Comparison of ENCODE assay signal across 8 mouse cellular contexts in the genomic region with DNA sequence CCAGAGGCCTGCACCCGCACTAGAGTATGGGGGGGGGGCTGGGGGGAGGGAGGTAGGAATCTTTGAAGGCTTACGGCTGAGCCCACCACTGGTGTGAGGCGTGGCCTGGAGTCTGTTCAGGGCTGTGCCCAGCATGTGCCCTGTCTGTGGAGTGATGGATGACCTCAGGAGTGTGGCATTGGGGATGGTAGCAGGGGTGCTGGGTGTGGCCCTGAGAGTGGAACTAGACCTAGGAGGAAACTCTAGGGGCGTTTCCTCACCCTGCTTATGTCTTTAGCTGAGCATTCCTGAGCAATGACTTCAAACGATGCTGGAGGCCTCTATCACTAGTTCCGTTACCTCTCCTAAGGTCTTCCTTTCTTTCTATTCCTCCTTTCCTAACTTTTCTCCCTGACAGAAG. TPM values are rescaled to one million over a fixed set of nuclear protein-coding genes. Genes with fewer than 3 reads are reported as not detected.
A peak's percentile ranks its signal among the peaks of the same experiment; 100 is the strongest.
DNase-seq lines count a peak whose midpoint lies in the region; ATAC-seq and TF ChIP-seq lines count a peak whose summit lies in the region.

No protein-coding gene starts in this region.

- no peaks in the 10 kb centered on the region for H3K4me1 ChIP-seq in kidney, adult 2 months (ENCODE audit: control insufficient read depth, insufficient read depth, low read length)
- H3K4me1 ChIP-seq in forebrain, embryonic 11.5 days (replicated peaks; ENCODE audit: control insufficient read depth, insufficient read depth, low read length), result peaks cover 4% of the 10 kb centered on the region; the same call in 1 of the 2 replicates
- H3K4me1 ChIP-seq in hindbrain, embryonic 16.5 days (ENCODE audit: control insufficient read depth, insufficient read depth, low read depth, low read length), result peaks cover 16% of the 10 kb centered on the region
- peaks cover 21% of the 10 kb centered on the region for H3K4me1 ChIP-seq in lung, postnatal 0 days (ENCODE audit: insufficient read depth, low read depth, low read length)

- no peaks in the 10 kb centered on the region for H3K27me3 ChIP-seq in kidney, adult 2 months (replicated peaks; ENCODE audit: control insufficient read depth, insufficient read depth, low read length)
- H3K27me3 ChIP-seq in forebrain, embryonic 11.5 days (ENCODE audit: control insufficient read depth, insufficient read depth, low read length), result no peaks in the 10 kb centered on the region
- H3K27me3 ChIP-seq in hindbrain, embryonic 16.5 days (replicated peaks; ENCODE audit: control insufficient read depth, insufficient read depth, low read length), result no peaks in the 10 kb centered on the region
- no peaks in the 10 kb centered on the region for H3K27me3 ChIP-seq in lung, postnatal 0 days (replicated peaks; ENCODE audit: insufficient read depth, low read length)

- no peak overlapping the region for H3K27ac ChIP-seq in kidney, adult 2 months (ENCODE audit: insufficient read depth, low read depth, low read length)
- no peak overlapping the region for H3K27ac ChIP-seq in forebrain, embryonic 11.5 days (ENCODE audit: low read depth, low read length)
- H3K27ac ChIP-seq in hindbrain, embryonic 16.5 days (ENCODE audit: low read depth, low read length), result no peak overlapping the region
- H3K27ac ChIP-seq in lung, postnatal 0 days (ENCODE audit: low read length), result peak overlapping the region; percentile 97

- peak overlapping the region; percentile 67 for H3K4me2 ChIP-seq in forebrain, embryonic 11.5 days (ENCODE audit: low read depth, low read length, severe bottlenecking)
- peak overlapping the region; percentile 75 for H3K4me2 ChIP-seq in hindbrain, embryonic 16.5 days (ENCODE audit: low read length)
- peak overlapping the region; percentile 64 for H3K4me2 ChIP-seq in lung, postnatal 0 days (replicated peaks; ENCODE audit: low read depth, low read length)

- no peaks in the 10 kb centered on the region for H3K9me3 ChIP-seq in forebrain, embryonic 11.5 days (ENCODE audit: control insufficient read depth, low read length)
- H3K9me3 ChIP-seq in hindbrain, embryonic 16.5 days (ENCODE audit: control insufficient read depth, low read length), result no peaks in the 10 kb centered on the region
- no peaks in the 10 kb centered on the region for H3K9me3 ChIP-seq in lung, postnatal 0 days (ENCODE audit: low read length)

- no peak for TF ChIP-seq POLR2A in kidney, adult 2 months (IDR thresholded peaks at IDR 0.05; ENCODE audit: low read depth, low read length)

- DNase-seq in kidney, adult 2 months, result peak; percentile 29
- no peak for DNase-seq in kidney, adult 9 months
- DNase-seq in forebrain, embryonic 11.5 days (ENCODE audit: low spot score), result peak; percentile 57
- DNase-seq in lung, postnatal 0 days (ENCODE audit: low spot score), result peak; percentile 90
- no peak for DNase-seq in testis, postnatal 10 days (ENCODE audit: low spot score)
- DNase-seq in layer of hippocampus, postnatal 14 days (ENCODE audit: low spot score in 2 of 2), result no peak

- WGBS in kidney, adult 2 months, result 40% methylated on average over 6 of the region's 6 CpGs
- WGBS in forebrain, embryonic 11.5 days, result 61% methylated on average over 6 of the region's 6 CpGs
- WGBS in hindbrain, embryonic 16.5 days, result 34% methylated on average over 6 of the region's 6 CpGs
- WGBS in lung, postnatal 0 days, result 22% methylated on average over 5 of the region's 6 CpGs

- TF ChIP-seq CTCF in kidney, adult 2 months (conservative IDR thresholded peaks at IDR 0.05; ENCODE audit: insufficient read depth, insufficient read length, low read depth, low read length), result no peak
- no peak for TF ChIP-seq CTCF in lung, postnatal 0 days (IDR thresholded peaks at IDR 0.05)

- H3K36me3 ChIP-seq in kidney, adult 2 months (ENCODE audit: control insufficient read depth, insufficient read depth, low read length), result no peaks in the 10 kb centered on the region
- no peaks in the 10 kb centered on the region for H3K36me3 ChIP-seq in forebrain, embryonic 11.5 days (ENCODE audit: control insufficient read depth, insufficient read depth, low read length)
- H3K36me3 ChIP-seq in hindbrain, embryonic 16.5 days (ENCODE audit: control insufficient read depth, insufficient read depth, low read length), result peaks cover 6% of the 10 kb centered on the region
- H3K36me3 ChIP-seq in lung, postnatal 0 days (ENCODE audit: insufficient read depth, low read length), result peaks cover 10% of the 10 kb centered on the region; the same call in 1 of the 2 replicates

- TF ChIP-seq EP300 in lung, postnatal 0 days (IDR thresholded peaks at IDR 0.05), result peak; percentile 59

- peak overlapping the region; percentile 72 for H3K4me3 ChIP-seq in kidney, adult 2 months (ENCODE audit: insufficient read depth, low read depth, low read length)
- H3K4me3 ChIP-seq in forebrain, embryonic 11.5 days (ENCODE audit: low read depth, low read length), result peak overlapping the region; percentile 35; the same call in 1 of the 2 replicates
- H3K4me3 ChIP-seq in hindbrain, embryonic 16.5 days (ENCODE audit: low read length), result peak overlapping the region; percentile 69
- H3K4me3 ChIP-seq in lung, postnatal 0 days (ENCODE audit: low read depth, low read length), result peak overlapping the region; percentile 68

- ATAC-seq in forebrain, embryonic 11.5 days (replicated peaks; ENCODE audit: low FRiP score), result peak; percentile 22; the same call in 1 of the 2 replicates
- ATAC-seq in hindbrain, embryonic 16.5 days, result peak; percentile 2
- ATAC-seq in lung, postnatal 0 days, result peak; percentile 43
- ATAC-seq in erythroid progenitor cell, adult 5-6 weeks (replicated peaks; ENCODE audit: low FRiP score, poor library complexity, severe bottlenecking), result no peak

- H3K9ac ChIP-seq in forebrain, embryonic 11.5 days (ENCODE audit: low read length), result peak overlapping the region; percentile 41; the same call in 1 of the 2 replicates
- peak overlapping the region; percentile 58 for H3K9ac ChIP-seq in hindbrain, embryonic 16.5 days (ENCODE audit: low read depth, low read length)
- peak overlapping the region; percentile 82 for H3K9ac ChIP-seq in lung, postnatal 0 days (replicated peaks; ENCODE audit: low read depth)

RNA-seq across cellular contexts. Expression of a gene that starts 2.2 kb away (rescaled TPM):
- polyA plus RNA-seq in kidney, adult 2 months (2012; rRNA removed), result 0.44 and 0.77 TPM in 2 replicates
- 0.99 and 1.0 TPM in 2 replicates for polyA plus RNA-seq in forebrain, embryonic 11.5 days (2014; fragmentation: Nextera tagmentation; extraction: Ambion mirVana)
- polyA plus RNA-seq in hindbrain, embryonic 16.5 days (2015; fragmentation: Nextera tagmentation; extraction: Ambion mirVana), result 2.0 and 2.3 TPM in 2 replicates
- 0.21 and 0.58 TPM in 2 replicates for polyA plus RNA-seq in lung, postnatal 0 days (2015; fragmentation: Nextera tagmentation; extraction: Ambion mirVana)
- total RNA-seq in layer of hippocampus, postnatal 14 days (2021), result 100 to 1,000 TPM; 591 TPM
- 0.84 and 6.8 TPM in 2 replicates for total RNA-seq in erythroid progenitor cell, adult 5-6 weeks (2015; ENCODE audit: low replicate concordance)
- not detected in 2 replicates for total RNA-seq in erythroid progenitor cell, adult 5-6 weeks (2017; ENCODE audit: low replicate concordance)

RNA-seq across cellular contexts. Expression of a gene that starts 2.3 kb away (rescaled TPM):
- 111 and 114 TPM in 2 replicates for polyA plus RNA-seq in kidney, adult 2 months (2012; rRNA removed)
- 29.1 and 36.2 TPM in 2 replicates for polyA plus RNA-seq in forebrain, embryonic 11.5 days (2014; fragmentation: Nextera tagmentation; extraction: Ambion mirVana)
- polyA plus RNA-seq in hindbrain, embryonic 16.5 days (2015; fragmentation: Nextera tagmentation; extraction: Ambion mirVana), result 36.9 and 51.0 TPM in 2 replicates
- polyA plus RNA-seq in lung, postnatal 0 days (2015; fragmentation: Nextera tagmentation; extraction: Ambion mirVana), result 142 and 144 TPM in 2 replicates
- 100 to 1,000 TPM; 119 TPM for total RNA-seq in layer of hippocampus, postnatal 14 days (2021)
- total RNA-seq in erythroid progenitor cell, adult 5-6 weeks (2015; ENCODE audit: low replicate concordance), result 12.6 and 13.0 TPM in 2 replicates
- total RNA-seq in erythroid progenitor cell, adult 5-6 weeks (2017; ENCODE audit: low replicate concordance), result 5.3 and 6.4 TPM in 2 replicates

RNA-seq across cellular contexts. Expression of a gene that starts 41.6 kb away (rescaled TPM):
- 3.4 and 4.4 TPM in 2 replicates for polyA plus RNA-seq in kidney, adult 2 months (2012; rRNA removed)
- polyA plus RNA-seq in forebrain, embryonic 11.5 days (2014; fragmentation: Nextera tagmentation; extraction: Ambion mirVana), result 4.9 and 5.6 TPM in 2 replicates
- 2.6 and 2.9 TPM in 2 replicates for polyA plus RNA-seq in hindbrain, embryonic 16.5 days (2015; fragmentation: Nextera tagmentation; extraction: Ambion mirVana)
- polyA plus RNA-seq in lung, postnatal 0 days (2015; fragmentation: Nextera tagmentation; extraction: Ambion mirVana), result 0.25 and 0.48 TPM in 2 replicates
- 100 to 1,000 TPM; 115 to 121 TPM for total RNA-seq in layer of hippocampus, postnatal 14 days (2021)
- total RNA-seq in erythroid progenitor cell, adult 5-6 weeks (2015; ENCODE audit: low replicate concordance), result not detected in 2 replicates
- total RNA-seq in erythroid progenitor cell, adult 5-6 weeks (2017; ENCODE audit: low replicate concordance), result 2.1 TPM in 1 of 2 replicates, not detected in the other

RNA-seq across cellular contexts. Expression of a gene that starts 41.7 kb away (rescaled TPM):
- polyA plus RNA-seq in kidney, adult 2 months (2012; rRNA removed), result 0.02 TPM in 1 of 2 replicates, not detected in the other
- polyA plus RNA-seq in forebrain, embryonic 11.5 days (2014; fragmentation: Nextera tagmentation; extraction: Ambion mirVana), result not detected in 2 replicates
- 0.05 and 0.06 TPM in 2 replicates for polyA plus RNA-seq in hindbrain, embryonic 16.5 days (2015; fragmentation: Nextera tagmentation; extraction: Ambion mirVana)
- 0.19 and 0.21 TPM in 2 replicates for polyA plus RNA-seq in lung, postnatal 0 days (2015; fragmentation: Nextera tagmentation; extraction: Ambion mirVana)
- total RNA-seq in layer of hippocampus, postnatal 14 days (2021), result under 1 TPM in 1 of 2 experiments, not detected in 1; 0.16 TPM
- 0.72 TPM in 1 of 2 replicates, not detected in the other for total RNA-seq in erythroid progenitor cell, adult 5-6 weeks (2015; ENCODE audit: low replicate concordance)
- 1.0 TPM in 1 of 2 replicates, not detected in the other for total RNA-seq in erythroid progenitor cell, adult 5-6 weeks (2017; ENCODE audit: low replicate concordance)

Comparison
In these comparisons a context has a peak if more than half of its experiments do, and no peak if none do; other contexts are left out.
1. DNase-seq: peak in kidney, adult 2 months (single experiment), forebrain, embryonic 11.5 days (single experiment) and lung, postnatal 0 days (single experiment); none in kidney, adult 9 months (single experiment), testis, postnatal 10 days (single experiment) and layer of hippocampus, postnatal 14 days (0 of 2).
2. Peak in every context shown above with its lines, with median percentiles within 50 percentile points of each other: H3K4me3 ChIP-seq, H3K4me2 ChIP-seq and H3K9ac ChIP-seq.